Mouse (Mus musculus) forebrain, embryonic 16.5 days (tissue): ENCODE data around the gene Lbhd2. TPM values are rescaled to one million over a fixed set of nuclear protein-coding genes. Genes with fewer than 3 reads are reported as not detected.

Experiments used
- ATAC-seq: fragments of 200-750 bp; cut with Nextera tagmentation; 2 replicates; pipeline ENCODE4 v1.8.0; 2017; ENCODE audit warnings: mild to moderate bottlenecking, moderate library complexity
- H3K27ac ChIP-seq: fragments of 300-500 bp; sonication (generic); 2 replicates; pipeline ENCODE4 v1.5.1; 2014; ENCODE audit warnings: low read length, control low read depth
- H3K27me3 ChIP-seq: fragments of 300-500 bp; sonication (generic); replicated peaks from 2 replicates; pipeline ENCODE4 v1.6.1; 2014; ENCODE audit warnings: low read length; ENCODE audit not compliant: control insufficient read depth, insufficient read depth
- H3K36me3 ChIP-seq: fragments of 300-500 bp; sonication (generic); 2 replicates; pipeline ENCODE4 v1.6.1; 2014; ENCODE audit not compliant: control insufficient read depth, insufficient read depth
- H3K4me1 ChIP-seq: fragments of 300-500 bp; sonication (generic); replicated peaks from 2 replicates; pipeline ENCODE4 v1.6.1; 2014; ENCODE audit warnings: low read length; ENCODE audit not compliant: control insufficient read depth, insufficient read depth
- H3K4me2 ChIP-seq: fragments of 300-500 bp; sonication (generic); 2 replicates; pipeline ENCODE4 v1.6.1; 2014; ENCODE audit warnings: mild to moderate bottlenecking, low read length, control low read depth
- H3K4me3 ChIP-seq: fragments of 300-500 bp; sonication (generic); replicated peaks from 2 replicates; pipeline ENCODE4 v1.5.1; 2014; ENCODE audit warnings: mild to moderate bottlenecking, low read length, control low read depth
- H3K9ac ChIP-seq: fragments of 300-500 bp; sonication (generic); replicated peaks from 2 replicates; pipeline ENCODE4 v1.6.1; 2014; ENCODE audit warnings: low read depth, low read length, control low read depth
- H3K9me3 ChIP-seq: fragments of 300-500 bp; sonication (generic); 2 replicates; pipeline ENCODE4 v1.6.1; 2016; ENCODE audit warnings: low read length; ENCODE audit not compliant: control insufficient read depth
- WGBS: fragments of 180-500 bp; shearing (Covaris S2); extraction: QIAGEN DNeasy Blood & Tissue Kit; methylation state at CpG from one replicate; pipeline ENCODE4 v1.1.7; 2014; 5-methylcytosine and 5-hydroxymethylcytosine counted together
- polyA plus RNA-seq: library from polyadenylated mRNA; unstranded; fragments of >200 nt; fragmentation: Nextera tagmentation; extraction: Ambion mirVana; gene quantifications from 2 replicates; pipeline ENCODE4 v1.2.1, GENCODE M21; 2015

Lbhd2 gene
- polyA plus RNA-seq, 1 experiment from 2014 or later, result 4.5 TPM

DNA sequence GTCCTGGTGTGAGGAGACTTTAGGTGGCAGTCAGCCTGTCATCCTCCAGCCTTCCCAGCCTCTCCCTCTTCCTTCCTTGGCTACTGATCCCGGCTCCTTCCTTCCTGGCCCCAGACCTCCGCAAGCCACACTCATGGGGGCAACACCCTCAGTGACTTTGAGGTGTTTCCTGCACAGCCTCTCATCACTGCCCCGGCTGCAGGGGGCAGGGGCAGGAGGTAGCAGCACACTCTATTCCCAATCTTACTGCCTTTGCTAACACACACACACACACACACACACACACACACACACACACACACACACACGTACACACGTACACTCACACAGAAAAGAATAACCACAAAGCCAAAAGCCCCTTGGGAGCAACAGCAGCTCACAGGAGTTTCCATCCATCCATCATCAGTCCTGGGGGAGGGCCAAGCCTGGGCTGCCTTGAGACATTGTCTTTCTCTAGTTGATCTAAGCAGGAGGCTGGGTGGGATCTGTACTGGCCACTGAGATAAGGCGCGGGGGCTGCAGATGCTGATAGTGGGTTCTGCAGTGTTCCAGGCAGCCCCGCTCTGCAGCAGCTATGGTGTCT is 28.2 kb downstream of the Lbhd2 start:
- ATAC-seq, result no peak
- 52% methylated on average over 8 of the region's 8 CpGs for WGBS
- H3K36me3 ChIP-seq, result no peaks in the 10 kb centered on the region

DNA sequence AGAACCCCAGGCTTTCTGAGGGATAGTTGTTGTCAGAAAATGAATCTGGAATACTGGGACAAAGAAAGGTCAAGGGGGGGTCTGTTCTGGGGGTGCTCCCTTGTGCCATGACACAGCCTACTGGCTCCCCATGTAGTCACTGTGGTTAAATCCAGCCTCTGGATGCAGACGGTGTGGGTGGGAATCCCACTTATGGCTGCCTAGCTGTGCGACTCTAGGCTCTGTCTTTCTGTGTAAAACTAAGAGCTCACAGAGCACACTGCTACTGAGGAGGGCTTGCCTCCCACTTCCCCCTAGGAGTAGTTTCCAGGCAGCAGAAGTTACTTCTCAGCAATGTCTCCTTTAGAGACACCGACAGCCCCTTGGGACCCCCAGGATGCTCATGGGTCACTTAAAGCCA is 29.6 kb downstream of the Lbhd2 start:
- no peaks in the 10 kb centered on the region for H3K36me3 ChIP-seq
- ATAC-seq, result no peak
- H3K4me1 ChIP-seq, result no peaks in the 10 kb centered on the region
- peaks cover 15% of the 10 kb centered on the region for H3K27me3 ChIP-seq
- no peak overlapping the region for H3K9ac ChIP-seq
- H3K27ac ChIP-seq, result no peak overlapping the region
- H3K9me3 ChIP-seq, result no peaks in the 10 kb centered on the region
- H3K4me3 ChIP-seq, result no peak overlapping the region
- no peak overlapping the region for H3K4me2 ChIP-seq
- whole genome bisulfite sequencing, result 87% methylated on average over 3 of the region's 3 CpGs

More for the DNA sequence above, 28.2 kb downstream of the Lbhd2 start:
- Histone ChIP-seq H3K9me3 (no peaks in the 10 kb centered on the region), H3K4me2 (no peak overlapping the region), H3K4me1 (peaks cover 4% of the 10 kb centered on the region), H3K27me3 (peaks cover 20% of the 10 kb centered on the region), H3K9ac (no peak overlapping the region), H3K4me3 (no peak overlapping the region), H3K27ac (peak overlapping the region; percentile 51; the same call in 1 of the 2 replicates)

GRCm38 (mm10) chr12:111436640-111437039 is 30.0 kb downstream of the Lbhd2 start:
- Histone ChIP-seq H3K4me3 (no peak overlapping the region), H3K27me3 (peaks cover 16% of the 10 kb centered on the region), H3K27ac (no peak overlapping the region), H3K4me2 (no peak overlapping the region), H3K4me1 (no peaks in the 10 kb centered on the region), H3K9ac (no peak overlapping the region), H3K9me3 (no peaks in the 10 kb centered on the region), H3K36me3 (no peaks in the 10 kb centered on the region)
- no peak for ATAC-seq
- WGBS, result 76% methylated on average over 8 of the region's 8 CpGs

- Histone ChIP-seq H3K36me3 (no peaks in the 10 kb centered on the region), H3K9me3 (no peaks in the 10 kb centered on the region), H3K4me2 (no peak overlapping the region), H3K4me3 (no peak overlapping the region), H3K27ac (no peak overlapping the region), H3K4me1 (peaks cover 4% of the 10 kb centered on the region), H3K9ac (no peak overlapping the region), H3K27me3 (peaks cover 22% of the 10 kb centered on the region)
- no peak for ATAC-seq
- WGBS, result 75% methylated on average over 5 of the region's 5 CpGs
Observed at GRCm38 (mm10) chr12:111437222-111437900, 30.8 kb downstream of the Lbhd2 start.

DNA sequence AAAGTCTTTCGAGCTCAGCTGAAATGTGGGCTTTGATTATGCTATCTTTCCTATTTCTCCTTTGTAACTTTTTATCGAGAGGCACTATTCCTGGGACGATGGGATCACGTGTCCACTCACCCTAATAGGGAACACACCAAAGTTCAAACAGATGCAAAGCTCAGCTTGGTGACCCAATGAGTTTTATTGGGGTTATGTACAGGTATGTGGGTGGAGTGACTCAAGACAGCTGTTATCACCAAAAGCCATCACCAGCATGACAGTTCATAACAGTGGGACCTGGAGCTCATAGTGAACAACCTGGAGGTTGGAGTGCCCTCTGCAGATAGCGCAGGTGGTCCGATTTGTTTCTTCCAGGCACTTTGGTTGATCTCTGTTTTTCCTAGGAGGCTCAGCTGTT is 32.2 kb downstream of the Lbhd2 start:
- no peak overlapping the region for H3K9ac ChIP-seq
- H3K27me3 ChIP-seq, result peaks cover 37% of the 10 kb centered on the region

DNA sequence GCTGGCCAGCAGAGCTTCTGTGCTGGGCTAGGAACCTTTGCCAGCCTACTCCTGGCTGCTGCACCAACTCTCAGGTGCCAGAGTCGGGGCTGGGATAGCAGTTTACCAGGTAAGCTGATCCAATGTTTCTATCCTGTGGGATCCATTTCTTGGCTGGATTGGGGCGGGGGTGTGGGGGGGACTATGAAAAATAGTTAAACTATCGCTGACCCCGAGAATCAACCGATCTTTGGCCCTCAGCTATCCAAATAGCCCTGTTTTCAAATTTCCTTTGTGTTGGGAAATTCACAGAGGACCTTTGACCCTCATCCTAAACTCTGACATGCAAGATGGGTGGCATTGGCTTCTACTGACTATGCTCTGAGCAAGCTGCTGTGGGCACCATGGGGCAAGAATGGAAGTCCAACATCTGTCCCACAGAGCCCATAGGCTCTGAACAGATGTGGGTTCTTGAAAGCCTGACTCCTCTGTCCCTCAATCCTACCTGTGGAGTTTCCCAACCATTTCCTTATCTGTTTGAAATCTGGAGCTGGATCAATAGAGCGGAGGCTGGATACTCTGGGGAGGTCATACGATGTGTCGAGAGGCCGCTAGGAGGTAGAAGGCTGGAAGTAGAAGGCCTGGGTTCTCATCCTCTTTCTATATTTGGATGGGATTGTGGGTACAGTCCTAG is 34.2 kb downstream of the Lbhd2 start:
- Histone ChIP-seq H3K27me3 (peaks cover 56% of the 10 kb centered on the region), H3K4me1 (peaks cover 12% of the 10 kb centered on the region), H3K27ac (no peak overlapping the region), H3K9me3 (no peaks in the 10 kb centered on the region), H3K9ac (no peak overlapping the region), H3K4me2 (no peak overlapping the region), H3K36me3 (no peaks in the 10 kb centered on the region), H3K4me3 (no peak overlapping the region)
- ATAC-seq, result no peak
- 97% methylated on average over 9 of the region's 9 CpGs for WGBS

More for the DNA sequence above, 32.2 kb downstream of the Lbhd2 start:
- Histone ChIP-seq H3K9me3 (no peaks in the 10 kb centered on the region), H3K4me2 (no peak overlapping the region), H3K27ac (no peak overlapping the region), H3K4me1 (peaks cover 9% of the 10 kb centered on the region), H3K4me3 (no peak overlapping the region), H3K36me3 (no peaks in the 10 kb centered on the region)
- no peak for ATAC-seq
- WGBS, result 91% methylated on average over 6 of the region's 6 CpGs

DNA sequence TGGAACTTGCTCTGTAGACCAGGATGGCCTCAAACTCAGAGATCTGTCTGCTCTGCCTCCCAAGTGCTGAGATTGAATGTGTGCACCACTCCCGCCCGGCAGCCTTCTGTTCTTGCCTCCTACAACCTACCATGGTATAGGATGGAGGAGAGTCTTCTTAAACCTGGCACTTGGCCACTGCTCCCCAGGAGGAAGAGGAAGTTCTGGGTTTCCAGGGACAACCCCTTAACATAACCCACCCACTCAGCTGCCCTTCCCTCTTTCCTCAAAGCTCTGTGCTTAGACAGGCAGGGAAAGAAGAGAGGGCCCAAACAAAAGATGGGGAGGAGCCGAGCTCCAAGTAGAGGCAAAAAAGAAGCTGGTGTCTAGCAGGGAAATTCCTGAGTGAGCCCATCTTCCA is 34.9 kb downstream of the Lbhd2 start:
- Histone ChIP-seq H3K4me2 (no peak overlapping the region), H3K36me3 (no peaks in the 10 kb centered on the region), H3K9me3 (no peaks in the 10 kb centered on the region), H3K4me1 (peaks cover 16% of the 10 kb centered on the region), H3K4me3 (no peak overlapping the region), H3K27me3 (peaks cover 63% of the 10 kb centered on the region), H3K27ac (no peak overlapping the region), H3K9ac (no peak overlapping the region)
- 54% methylated on average over 3 of the region's 3 CpGs for whole genome bisulfite sequencing
- ATAC-seq, result no peak

GRCm38 (mm10) chr12:111442309-111443010 is 35.9 kb downstream of the Lbhd2 start, which contains the start of gene Tnfaip2:
Gene Tnfaip2 (plus strand): TSS chr12:111442469.
- no peaks in the 10 kb centered on the region for H3K9me3 ChIP-seq
- ATAC-seq, result peak; percentile 54; the same call in 1 of the 2 replicates
- H3K36me3 ChIP-seq, result no peaks in the 10 kb centered on the region
- peak within 1 kb of the TSS; percentile 73 for H3K4me2 ChIP-seq
- H3K4me3 ChIP-seq, result peak within 1 kb of the TSS; percentile 40
- H3K27ac ChIP-seq, result no peak within 1 kb of the TSS
- peaks cover 16% of the 10 kb centered on the region for H3K4me1 ChIP-seq
- H3K9ac ChIP-seq, result peak within 1 kb of the TSS; percentile 37
- peaks cover 73% of the 10 kb centered on the region for H3K27me3 ChIP-seq
- under 1% methylated on average over 48 of the region's 48 CpGs for WGBS
